Mouse (Mus musculus) liver, embryonic 16.5 days (tissue): ENCODE results near the gene Tmprss12. TPM values are rescaled to one million over a fixed set of nuclear protein-coding genes. Genes with fewer than 3 reads are reported as not detected.
"Not testable (repeated sequence)": the region's sequence is repeated elsewhere in the genome, so short reads cannot be mapped to it uniquely, and the experiment has no call there.

Experiments
- ATAC-seq: fragments of 200-750 bp; cut with Nextera tagmentation; 2 replicates; pipeline ENCODE4 v1.8.0; 2017; ENCODE audit warnings: low read depth, mild to moderate bottlenecking, moderate number of reproducible peaks, moderate library complexity
- H3K27ac ChIP-seq: fragments of 300-500 bp; sonication (generic); 2 replicates; pipeline ENCODE4 v1.5.1; 2014; ENCODE audit warnings: mild to moderate bottlenecking, low read length
- H3K27me3 ChIP-seq: fragments of 300-500 bp; sonication (generic); 2 replicates; pipeline ENCODE4 v1.6.1; 2014; ENCODE audit warnings: low read depth, low read length, mixed read lengths; ENCODE audit not compliant: control insufficient read depth, insufficient read depth
- H3K36me3 ChIP-seq: fragments of 300-500 bp; sonication (generic); 2 replicates; pipeline ENCODE4 v1.6.1; 2014; ENCODE audit warnings: mild to moderate bottlenecking; ENCODE audit not compliant: control insufficient read depth, insufficient read depth
- H3K4me1 ChIP-seq: fragments of 300-500 bp; sonication (generic); 2 replicates; pipeline ENCODE4 v1.6.1; 2014; ENCODE audit warnings: low read depth, low read length, mixed read lengths; ENCODE audit not compliant: control insufficient read depth
- H3K4me2 ChIP-seq: fragments of 300-500 bp; sonication (generic); 2 replicates; pipeline ENCODE4 v1.6.1; 2014; ENCODE audit warnings: low read depth, low read length, mixed read lengths
- H3K4me3 ChIP-seq: fragments of 300-500 bp; sonication (generic); 2 replicates; pipeline ENCODE4 v1.5.1; 2014; ENCODE audit warnings: low read depth, mild to moderate bottlenecking, low read length
- H3K9ac ChIP-seq: fragments of 300-500 bp; sonication (generic); 2 replicates; pipeline ENCODE4 v1.6.1; 2014; ENCODE audit warnings: low read depth, low read length
- H3K9me3 ChIP-seq: fragments of 300-500 bp; sonication (generic); replicated peaks from 2 replicates; pipeline ENCODE4 v1.6.1; 2016; ENCODE audit warnings: low read length; ENCODE audit not compliant: control insufficient read depth
- WGBS: fragments of 180-500 bp; shearing (Covaris S2); extraction: QIAGEN DNeasy Blood & Tissue Kit; methylation state at CpG from one replicate; pipeline ENCODE4 v1.1.7; 2014; ENCODE audit not compliant: insufficient replicate concordance; 5-methylcytosine and 5-hydroxymethylcytosine counted together
- polyA plus RNA-seq: library from polyadenylated mRNA; unstranded; fragments of >200 nt; fragmentation: Nextera tagmentation; extraction: Ambion mirVana; gene quantifications from 2 replicates; pipeline ENCODE4 v1.2.1, GENCODE M21; 2015

The Tmprss12 gene
- polyA plus RNA-seq, 1 experiment from 2014 or later, result not detected

- 84% methylated on average over 10 of the region's 10 CpGs for WGBS
- not testable (repeated sequence) for H3K4me2 ChIP-seq, H3K9ac ChIP-seq, ATAC-seq, H3K9me3 ChIP-seq, H3K27me3 ChIP-seq, H3K27ac ChIP-seq, H3K4me3 ChIP-seq, H3K4me1 ChIP-seq, H3K36me3 ChIP-seq
Observed at GRCm38 (mm10) chr15:100329336-100329735, 48.7 kb downstream of the Tmprss12 start.

GRCm38 (mm10) chr15:100330739-100331138 is 50.1 kb downstream of the Tmprss12 start:
- Histone ChIP-seq H3K27me3 (no peaks in the 10 kb centered on the region), H3K9ac (no peak overlapping the region), H3K4me2 (no peak overlapping the region), H3K4me1 (no peaks in the 10 kb centered on the region), H3K9me3 (no peaks in the 10 kb centered on the region), H3K36me3 (no peaks in the 10 kb centered on the region), H3K27ac (no peak overlapping the region), H3K4me3 (no peak overlapping the region)
- ATAC-seq, result no peak
- WGBS, result 71% methylated on average over 7 of the region's 7 CpGs

- H3K4me3 ChIP-seq, H3K27me3 ChIP-seq, H3K36me3 ChIP-seq, H3K9ac ChIP-seq, H3K27ac ChIP-seq, H3K4me2 ChIP-seq, ATAC-seq, H3K9me3 ChIP-seq, H3K4me1 ChIP-seq: not testable (repeated sequence)
- 20% methylated on average over 2 of the region's 10 CpGs for WGBS
Observed at GRCm38 (mm10) chr15:100332077-100332961, 51.7 kb downstream of the Tmprss12 start.

- no peak within 1 kb of the TSS for H3K9ac ChIP-seq
- ATAC-seq, result no peak
- no peaks in the 10 kb centered on the region for H3K36me3 ChIP-seq
- H3K27ac ChIP-seq, result no peak within 1 kb of the TSS
- H3K27me3 ChIP-seq, result no peaks in the 10 kb centered on the region
- H3K9me3 ChIP-seq, result no peaks in the 10 kb centered on the region
- H3K4me3 ChIP-seq, result no peak within 1 kb of the TSS
- H3K4me1 ChIP-seq, result no peaks in the 10 kb centered on the region
- WGBS, result 72% methylated on average over 10 of the region's 10 CpGs
- H3K4me2 ChIP-seq, result no peak within 1 kb of the TSS
Observed at GRCm38 (mm10) chr15:100334629-100335028, 54.0 kb downstream of the Tmprss12 start, which contains the start of gene Mettl7a3. Gene Mettl7a3 (plus strand): TSS chr15:100334929.

GRCm38 (mm10) chr15:100337328-100337727 is 56.7 kb downstream of the Tmprss12 start:
- not testable (repeated sequence) for H3K9me3 ChIP-seq, H3K4me1 ChIP-seq, H3K9ac ChIP-seq, H3K4me2 ChIP-seq, H3K27me3 ChIP-seq, H3K4me3 ChIP-seq, H3K36me3 ChIP-seq, H3K27ac ChIP-seq
- ATAC-seq, result peak; percentile 72

GRCm38 (mm10) chr15:100337847-100338246 is 57.2 kb downstream of the Tmprss12 start:
- not testable (repeated sequence) for H3K36me3 ChIP-seq, H3K4me1 ChIP-seq, H3K27me3 ChIP-seq, H3K9ac ChIP-seq, H3K4me2 ChIP-seq, H3K9me3 ChIP-seq, H3K27ac ChIP-seq, H3K4me3 ChIP-seq
- WGBS, result 27% methylated on average over 10 of the region's 10 CpGs
- 0 out of 2 replicates have a peak, but pooled peaks have one; percentile 33 for ATAC-seq

GRCm38 (mm10) chr15:100341314-100341980 is 60.8 kb downstream of the Tmprss12 start:
- H3K9ac ChIP-seq, H3K36me3 ChIP-seq, H3K4me1 ChIP-seq, H3K4me3 ChIP-seq, H3K9me3 ChIP-seq, H3K4me2 ChIP-seq, H3K27ac ChIP-seq, H3K27me3 ChIP-seq, ATAC-seq: not testable (repeated sequence)
- whole genome bisulfite sequencing, result 47% methylated on average over 4 of the region's 5 CpGs
